Mouse (Mus musculus) kidney, adult 2 months (tissue): ENCODE measurements around the gene Hmcn2.

Experiments
- CTCF ChIP-seq: fragments of 200-500 bp; conservative IDR thresholded peaks from 2 replicates; pipeline ENCODE4 v1.5.1; 2011; ENCODE audit warnings: low read depth, mild to moderate bottlenecking, control low read depth, low read length, moderate library complexity, mixed read lengths; ENCODE audit not compliant: insufficient read depth, insufficient read length
- POLR2A ChIP-seq: fragments of 200-500 bp; IDR thresholded peaks from one replicate; pipeline ENCODE4 v1.6.1; 2011; ENCODE audit warnings: low read depth, low read length, control low read depth

DNA sequence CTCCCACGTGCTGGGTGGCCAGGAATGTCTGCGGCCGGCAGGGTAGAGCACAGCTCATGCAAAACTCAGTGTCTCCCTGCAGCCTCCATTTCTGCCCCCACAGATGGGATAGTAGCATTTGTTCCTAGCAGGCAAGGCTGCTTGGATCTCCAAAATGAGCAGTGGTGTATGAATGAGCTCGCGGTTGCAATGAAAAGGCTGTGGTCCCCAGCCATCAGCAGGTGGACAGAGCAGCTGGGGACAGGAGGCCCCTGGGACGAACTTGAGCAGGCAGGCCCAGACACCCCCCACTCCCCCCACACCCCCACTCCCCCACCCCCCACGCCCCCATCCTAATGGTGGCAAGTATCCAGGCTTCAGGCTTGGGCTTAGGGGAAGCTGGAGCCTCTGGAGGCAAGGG lies 182.9 kb downstream of the Hmcn2 start:
- TF ChIP-seq CTCF (no peak), POLR2A (no peak)
